Mouse (Mus musculus): Measurements from ENCODE around the gene Gm49354.

DNA sequence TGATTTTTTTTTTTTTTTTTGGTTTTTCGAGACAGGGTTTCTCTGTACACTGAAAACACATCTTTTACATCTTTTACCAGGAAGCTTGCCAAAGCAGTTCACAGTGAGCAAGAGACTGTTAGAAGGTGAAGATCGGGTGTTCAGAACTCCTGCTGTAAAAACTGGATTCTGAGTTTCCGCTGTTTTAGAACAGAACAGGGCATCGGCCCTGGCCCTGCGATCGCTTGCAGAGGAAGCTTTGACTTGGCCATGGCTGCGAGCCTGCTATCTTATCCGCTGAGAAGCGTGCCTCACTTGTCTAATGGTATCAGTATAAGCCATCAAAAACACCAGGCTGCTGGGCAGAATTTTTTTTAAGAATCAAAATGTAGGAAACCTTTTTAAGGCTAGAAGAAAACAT, 11.2 kb downstream of the Gm49354 start:
- TF ChIP-seq POLR2A (IDR thresholded peaks at IDR 0.05; ENCODE audit: extremely low read depth, insufficient read depth, low read length): no peak
- TF ChIP-seq CTCF (IDR thresholded peaks at IDR 0.05; ENCODE audit: low read depth, low read length): no peak

Measured in liver, adult 2 months (tissue).